Mouse (Mus musculus): ENCODE results near the gene Scamp3.

Scamp3 gene

GRCm38 (mm10) chr3:89163643-89164245, 13.5 kb upstream of the Scamp3 start:
- peak; percentile 58 for DNase-seq (ENCODE audit: low read depth)

GRCm38 (mm10) chr3:89164506-89165267, 12.6 kb upstream of the Scamp3 start, which contains the start of gene Clk2:
Gene Clk2, plus strand, starts transcription at chr3:89164795.
- peak; percentile 94 for DNase-seq (ENCODE audit: low read depth)

- DNase-seq (ENCODE audit: low read depth): no peak
Observed at GRCm38 (mm10) chr3:89165268-89165870, 11.9 kb upstream of the Scamp3 start.

- DNase-seq (ENCODE audit: low read depth): no peak
Observed at GRCm38 (mm10) chr3:89166945-89167344, 10.3 kb upstream of the Scamp3 start.

GRCm38 (mm10) chr3:89174844-89175243, 2.4 kb upstream of the Scamp3 start:
- no peak for DNase-seq (ENCODE audit: low read depth)

GRCm38 (mm10) chr3:89175544-89175943, 1.7 kb upstream of the Scamp3 start:
- DNase-seq (ENCODE audit: low read depth): no peak

GRCm38 (mm10) chr3:89176421-89176820, 852 bp upstream of the Scamp3 start:
- DNase-seq (ENCODE audit: low read depth): no peak

GRCm38 (mm10) chr3:89178107-89178385, 773 bp downstream of the Scamp3 start:
- DNase-seq (ENCODE audit: low read depth): no peak

- no peak for DNase-seq (ENCODE audit: low read depth)
Observed at GRCm38 (mm10) chr3:89179056-89179455, 1.8 kb downstream of the Scamp3 start.

GRCm38 (mm10) chr3:89181749-89182500, 4.7 kb downstream of the Scamp3 start:
- no peak for DNase-seq (ENCODE audit: low read depth)

- no peak for DNase-seq (ENCODE audit: low read depth)
Observed at GRCm38 (mm10) chr3:89182531-89183057, 5.3 kb downstream of the Scamp3 start.

- peak; percentile 71 for DNase-seq (ENCODE audit: low read depth)
Observed at GRCm38 (mm10) chr3:89183058-89183958, 6.0 kb downstream of the Scamp3 start, which contains the start of gene Fam189b. Gene Fam189b, plus strand, starts transcription at chr3:89183143.

- no peak for DNase-seq (ENCODE audit: low read depth)
Observed at GRCm38 (mm10) chr3:89183959-89184315, 6.7 kb downstream of the Scamp3 start.

- no peak for DNase-seq (ENCODE audit: low read depth)
Observed at GRCm38 (mm10) chr3:89187197-89187596, 9.9 kb downstream of the Scamp3 start.

GRCm38 (mm10) chr3:89187690-89188477, 10.6 kb downstream of the Scamp3 start:
- peak; percentile 69 for DNase-seq (ENCODE audit: low read depth)

GRCm38 (mm10) chr3:89188478-89188875, 11.2 kb downstream of the Scamp3 start:
- peak; percentile 68 for DNase-seq (ENCODE audit: low read depth)

GRCm38 (mm10) chr3:89190436-89190835, 13.2 kb downstream of the Scamp3 start:
- peak; percentile 82 for DNase-seq (ENCODE audit: low read depth)

GRCm38 (mm10) chr3:89193351-89193750, 16.1 kb downstream of the Scamp3 start:
- no peak for DNase-seq (ENCODE audit: low read depth)

GRCm38 (mm10) chr3:89193853-89194252, 16.6 kb downstream of the Scamp3 start:
- peak; percentile 83 for DNase-seq (ENCODE audit: low read depth)
